Mouse (Mus musculus) hindbrain, postnatal 0 days (tissue): ENCODE data around the gene LTO1. TPM values are rescaled to one million over a fixed set of nuclear protein-coding genes. Genes with fewer than 3 reads are reported as not detected.

ENCODE experiments used
- ATAC-seq: fragments of 200-750 bp; cut with Nextera tagmentation; 2 replicates; pipeline ENCODE4 v1.8.0; 2017; ENCODE audit warnings: mild to moderate bottlenecking, moderate TSS enrichment, moderate library complexity
- DNase-seq: peaks from one replicate; pipeline ENCODE4 v3.0.0-alpha.2; 2015; ENCODE audit warnings: low spot score
- H3K27ac ChIP-seq: fragments of 300-500 bp; sonication (generic); 2 replicates; pipeline ENCODE4 v1.5.1; 2014; ENCODE audit warnings: mild to moderate bottlenecking
- H3K27me3 ChIP-seq: fragments of 300-500 bp; sonication (generic); 2 replicates; pipeline ENCODE4 v1.6.1; 2014; ENCODE audit warnings: low read length, mixed read lengths; ENCODE audit not compliant: insufficient read depth
- H3K36me3 ChIP-seq: fragments of 300-500 bp; sonication (generic); 2 replicates; pipeline ENCODE4 v1.6.1; 2014; ENCODE audit warnings: low read length, mixed read lengths; ENCODE audit not compliant: insufficient read depth
- H3K4me1 ChIP-seq: fragments of 300-500 bp; sonication (generic); 2 replicates; pipeline ENCODE4 v1.6.1; 2014; ENCODE audit warnings: antibody characterized with exemption, low read length, mixed read lengths; ENCODE audit not compliant: insufficient read depth
- H3K4me2 ChIP-seq: fragments of 300-500 bp; sonication (generic); 2 replicates; pipeline ENCODE4 v1.6.1; 2014; ENCODE audit warnings: low read depth, mild to moderate bottlenecking, low read length, moderate library complexity, mixed read lengths
- H3K4me3 ChIP-seq: fragments of 300-500 bp; sonication (generic); 2 replicates; pipeline ENCODE4 v1.5.1; 2014; ENCODE audit warnings: low read length
- H3K9ac ChIP-seq: fragments of 300-500 bp; sonication (generic); replicated peaks from 2 replicates; pipeline ENCODE4 v1.6.1; 2014; ENCODE audit warnings: mild to moderate bottlenecking, low read length, moderate library complexity, mixed read lengths
- H3K9me3 ChIP-seq: fragments of 300-500 bp; sonication (generic); 2 replicates; pipeline ENCODE4 v1.6.1; 2016; ENCODE audit warnings: low read length, mixed read lengths
- CTCF ChIP-seq: IDR thresholded peaks from 2 replicates; pipeline ENCODE4 v1.5.1; 2016; ENCODE audit warnings: antibody characterized with exemption, control low read depth, low read depth
- WGBS: fragments of 180-500 bp; shearing (Covaris S2); extraction: QIAGEN DNeasy Blood & Tissue Kit; methylation state at CpG from one replicate; pipeline ENCODE4 v1.1.7; 2014; 5-methylcytosine and 5-hydroxymethylcytosine counted together
- polyA plus RNA-seq: library from polyadenylated mRNA; unstranded; fragments of >200 nt; fragmentation: Nextera tagmentation; extraction: Ambion mirVana; gene quantifications from 2 replicates; pipeline ENCODE4 v1.2.1, GENCODE M21; 2015
- total RNA-seq: library from RNA; depleted of rRNA; stranded (reverse); fragments of >200 nt; gene quantifications from 2 replicates; pipeline ENCODE4 v1.2.3, GENCODE M21; 2014

LTO1 gene
- total and polyA plus RNA-seq, 2 experiments from 2014 or later = 19.3 to 22.6 TPM

DNA sequence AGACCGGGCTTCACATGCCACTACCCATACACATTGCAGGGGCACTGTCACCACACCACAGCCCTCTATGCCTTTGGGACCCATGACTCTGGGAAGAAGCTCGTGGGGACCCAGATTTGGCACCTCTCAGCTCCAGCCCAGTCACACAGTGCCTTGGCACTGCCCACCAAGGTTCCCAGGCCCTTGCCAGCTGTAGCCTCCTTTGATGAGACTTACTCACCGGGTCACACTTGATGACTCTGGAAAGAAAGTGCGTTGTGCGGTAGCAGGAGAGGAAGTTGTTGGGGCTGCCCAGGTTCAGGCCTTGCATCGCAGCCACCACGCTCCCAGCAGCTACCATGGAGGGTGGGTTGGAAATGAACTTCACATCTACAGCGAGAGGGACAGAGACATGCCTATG lies 18.9 kb downstream of the LTO1 start:
- H3K36me3 ChIP-seq = peaks cover 12% of the 10 kb centered on the region
- no peak overlapping the region for H3K9ac ChIP-seq
- H3K4me1 ChIP-seq = peaks cover 6% of the 10 kb centered on the region
- no peak overlapping the region for H3K27ac ChIP-seq
- no peak overlapping the region for H3K4me2 ChIP-seq
- H3K27me3 ChIP-seq = 0 out of 2 replicates have a peak, but pooled peaks cover 3% of the 10 kb centered on the region
- no peak for TF ChIP-seq CTCF
- no peak for DNase-seq
- 89% methylated on average over 8 of the region's 8 CpGs for WGBS
- no peaks in the 10 kb centered on the region for H3K9me3 ChIP-seq
- no peak overlapping the region for H3K4me3 ChIP-seq
- no peak for ATAC-seq

DNA sequence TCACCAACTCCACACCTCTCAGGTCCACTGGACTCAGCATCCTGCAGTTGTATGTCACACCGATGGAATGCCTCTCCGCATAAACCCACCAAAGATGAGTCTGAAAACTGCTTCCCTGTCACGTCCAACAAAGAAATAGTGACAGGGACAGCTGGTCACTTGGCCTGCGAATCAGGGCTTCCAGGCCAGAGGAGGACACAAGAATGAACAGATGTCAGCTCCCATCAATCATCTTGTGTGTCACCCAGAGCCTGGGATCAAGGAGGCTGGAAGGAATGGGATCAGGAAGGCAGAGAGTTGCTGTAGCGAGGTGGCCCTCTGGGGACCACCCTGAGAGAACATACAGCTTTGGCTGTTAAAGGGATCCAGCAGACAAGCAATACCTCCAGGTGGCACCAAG lies 20.0 kb downstream of the LTO1 start:
- 50% methylated on average over 5 of the region's 5 CpGs for WGBS

DNA sequence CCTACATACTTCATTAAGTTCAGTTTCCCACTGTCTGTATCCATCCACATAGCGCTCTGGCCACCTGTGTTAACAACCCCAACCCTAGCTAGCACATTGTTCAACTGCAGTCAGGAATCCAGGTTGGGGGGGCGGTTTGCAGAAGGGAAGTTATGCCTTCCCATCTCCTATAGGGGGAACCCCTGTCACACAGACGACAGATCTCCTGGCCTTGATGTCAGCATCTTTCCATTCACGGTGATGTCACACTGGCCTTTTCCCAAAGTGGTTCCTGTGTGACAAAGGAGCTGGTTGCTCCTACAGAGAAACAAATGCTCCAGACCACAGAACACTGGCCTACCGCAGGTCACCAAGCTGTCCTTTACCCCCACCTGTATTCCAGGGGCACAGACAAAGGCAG lies 20.7 kb downstream of the LTO1 start:
- H3K9ac ChIP-seq = no peak overlapping the region
- ATAC-seq (peak; percentile 27; the same call in 1 of the 2 replicates), DNase-seq (peak; percentile 84)
- 0 out of 2 replicates have a peak, but pooled peaks cover 3% of the 10 kb centered on the region for H3K27me3 ChIP-seq
- 38% methylated on average over 5 of the region's 5 CpGs for WGBS
- peak; percentile 81 for TF ChIP-seq CTCF
- no peak overlapping the region for H3K4me3 ChIP-seq
- H3K9me3 ChIP-seq = no peaks in the 10 kb centered on the region
- peaks cover 12% of the 10 kb centered on the region for H3K36me3 ChIP-seq
- H3K4me1 ChIP-seq = peaks cover 14% of the 10 kb centered on the region
- no peak overlapping the region for H3K4me2 ChIP-seq
- no peak overlapping the region for H3K27ac ChIP-seq

More for the DNA sequence above, 20.0 kb downstream of the LTO1 start:
- H3K4me1 ChIP-seq = peaks cover 14% of the 10 kb centered on the region
- H3K9ac ChIP-seq = no peak overlapping the region
- H3K27ac ChIP-seq = no peak overlapping the region
- TF ChIP-seq CTCF = no peak
- no peak overlapping the region for H3K4me2 ChIP-seq
- no peak for ATAC-seq
- H3K27me3 ChIP-seq = 0 out of 2 replicates have a peak, but pooled peaks cover 3% of the 10 kb centered on the region
- H3K4me3 ChIP-seq = no peak overlapping the region
- no peaks in the 10 kb centered on the region for H3K9me3 ChIP-seq
- no peak for DNase-seq
- peaks cover 12% of the 10 kb centered on the region for H3K36me3 ChIP-seq

DNA sequence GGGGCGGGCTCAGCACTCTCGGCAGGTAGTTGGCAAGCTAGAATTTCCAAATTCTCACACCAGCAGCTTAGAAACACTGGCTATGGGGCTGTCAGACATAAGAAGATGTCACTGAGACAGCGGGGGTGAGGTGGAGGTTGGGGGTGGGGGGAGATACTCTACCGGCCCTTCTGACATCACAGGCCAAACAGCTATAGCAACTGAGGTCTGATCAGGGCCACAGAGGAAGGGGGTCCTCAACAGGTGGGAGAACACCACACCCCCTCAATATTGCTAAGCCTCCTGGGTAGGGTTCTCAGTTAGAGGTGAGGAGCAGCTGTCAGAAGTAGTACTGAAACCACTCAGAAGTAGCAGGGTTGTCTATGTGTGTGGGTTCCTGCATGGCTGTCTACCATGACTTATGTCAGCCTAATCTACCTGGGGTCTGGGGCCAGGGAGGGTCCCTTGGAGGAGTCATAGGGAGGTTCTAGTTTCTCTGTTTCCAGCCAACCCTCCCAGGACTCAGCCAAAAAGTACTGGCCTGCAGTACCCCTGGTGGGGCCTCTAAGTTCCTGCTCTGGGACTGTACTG lies 21.5 kb downstream of the LTO1 start:
- TF ChIP-seq CTCF = no peak
- 83% methylated on average over 4 of the region's 4 CpGs for WGBS
- no peaks in the 10 kb centered on the region for H3K9me3 ChIP-seq
- no peak overlapping the region for H3K4me3 ChIP-seq
- no peak for DNase-seq
- no peak for ATAC-seq
- H3K36me3 ChIP-seq = peaks cover 12% of the 10 kb centered on the region
- no peak overlapping the region for H3K9ac ChIP-seq
- H3K4me1 ChIP-seq = peaks cover 22% of the 10 kb centered on the region
- H3K27ac ChIP-seq = no peak overlapping the region
- H3K27me3 ChIP-seq = 0 out of 2 replicates have a peak, but pooled peaks cover 3% of the 10 kb centered on the region
- peak overlapping the region; percentile 72 for H3K4me2 ChIP-seq

DNA sequence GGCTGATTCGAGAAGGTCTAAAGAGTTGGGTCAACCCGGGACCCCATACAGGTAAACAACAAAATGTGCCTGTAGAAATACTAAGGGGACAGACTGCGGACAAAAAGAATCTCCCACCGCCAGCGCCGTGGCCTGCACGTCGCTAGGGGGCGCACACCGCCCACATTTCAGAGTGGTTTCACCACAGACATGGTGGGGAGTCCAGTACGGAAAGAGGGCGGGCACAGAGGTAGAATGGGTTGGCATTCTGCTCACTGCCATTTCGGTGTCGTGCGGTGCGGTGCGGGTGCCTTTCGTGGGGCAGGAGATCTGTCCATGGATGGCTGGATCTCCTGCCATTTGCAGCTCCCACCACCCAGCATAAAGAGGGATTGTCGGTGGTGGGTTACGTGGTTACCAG lies 22.6 kb downstream of the LTO1 start:
- Histone ChIP-seq H3K4me3 (peak overlapping the region; percentile 53), H3K9me3 (no peaks in the 10 kb centered on the region), H3K36me3 (peaks cover 12% of the 10 kb centered on the region), H3K4me1 (peaks cover 29% of the 10 kb centered on the region), H3K9ac (peak overlapping the region; percentile 57; the same call in 1 of the 2 replicates), H3K27ac (peak overlapping the region; percentile 3; the same call in 1 of the 2 replicates), H3K27me3 (peaks cover 12% of the 10 kb centered on the region; the same call in 1 of the 2 replicates), H3K4me2 (peak overlapping the region; percentile 72)
- ATAC-seq (peak; percentile 30), DNase-seq (peak; percentile 94)
- WGBS = 2% methylated on average over 20 of the region's 20 CpGs
- TF ChIP-seq CTCF = peak; percentile 99

DNA sequence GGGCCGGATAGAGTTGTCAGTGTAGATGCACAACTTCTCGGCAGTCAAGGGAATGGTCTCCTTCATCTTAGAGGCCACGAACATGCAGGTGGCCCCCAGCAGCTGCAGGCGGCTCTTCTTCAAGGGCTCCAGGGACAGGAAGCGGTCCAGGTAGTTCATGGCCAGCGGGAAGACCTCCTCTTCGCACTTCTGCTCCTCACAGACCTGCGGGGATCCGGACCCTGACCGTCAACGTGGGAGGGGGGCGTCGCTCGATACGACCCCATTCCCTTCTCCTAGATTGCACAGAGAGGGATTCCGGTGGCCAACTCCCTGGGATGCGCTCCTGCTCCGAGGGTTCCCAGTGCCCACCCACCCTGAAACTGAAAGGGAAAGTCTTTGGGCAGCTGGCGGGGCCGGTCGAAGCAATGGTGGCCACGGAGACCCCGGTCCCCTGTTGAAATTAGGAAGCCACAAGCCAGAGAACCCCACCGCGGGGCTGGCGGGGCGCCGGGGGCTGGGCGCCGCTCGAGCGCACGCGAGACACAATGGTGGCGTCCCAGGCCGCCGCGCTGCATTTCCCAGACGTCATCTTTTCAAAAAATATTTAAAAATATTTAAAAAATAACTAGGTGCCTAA lies 23.1 kb downstream of the LTO1 start:
- Histone ChIP-seq H3K36me3 (peaks cover 10% of the 10 kb centered on the region), H3K4me3 (peak overlapping the region; percentile 53), H3K4me2 (peak overlapping the region; percentile 72), H3K27me3 (peaks cover 17% of the 10 kb centered on the region; the same call in 1 of the 2 replicates), H3K9ac (peak overlapping the region; percentile 57), H3K4me1 (peaks cover 34% of the 10 kb centered on the region), H3K9me3 (no peaks in the 10 kb centered on the region), H3K27ac (peak overlapping the region; percentile 3; the same call in 1 of the 2 replicates)
- DNase-seq (no peak), ATAC-seq (no peak)
- TF ChIP-seq CTCF = no peak
- 1% methylated on average over 39 of the region's 39 CpGs for WGBS
